Mouse (Mus musculus) midbrain, embryonic 11.5 days (tissue): ENCODE data around the gene Plk5. TPM values are rescaled to one million over a fixed set of nuclear protein-coding genes. Genes with fewer than 3 reads are reported as not detected.

Experiments used
- ATAC-seq: fragments of 200-750 bp; cut with Nextera tagmentation; 2 replicates; pipeline ENCODE4 v1.8.0; 2017; ENCODE audit warnings: moderate TSS enrichment, moderate library complexity; ENCODE audit not compliant: low FRiP score
- DNase-seq: peaks from one replicate; pipeline ENCODE4 v3.0.0; 2015; ENCODE audit warnings: low spot score; ENCODE audit errors: missing footprints
- H3K27ac ChIP-seq: fragments of 300-500 bp; sonication (generic); 2 replicates; pipeline ENCODE4 v1.5.1; 2014; ENCODE audit warnings: low read depth, low read length
- H3K27me3 ChIP-seq: fragments of 300-500 bp; sonication (generic); 2 replicates; pipeline ENCODE4 v1.6.1; 2014; ENCODE audit warnings: mild to moderate bottlenecking, low read length, moderate library complexity, mixed read lengths; ENCODE audit not compliant: control insufficient read depth, insufficient read depth
- H3K36me3 ChIP-seq: fragments of 300-500 bp; sonication (generic); 2 replicates; pipeline ENCODE4 v1.6.1; 2014; ENCODE audit warnings: mild to moderate bottlenecking, low read length, moderate library complexity, mixed read lengths; ENCODE audit not compliant: control insufficient read depth, insufficient read depth
- H3K4me1 ChIP-seq: fragments of 300-500 bp; sonication (generic); 2 replicates; pipeline ENCODE4 v1.6.1; 2014; ENCODE audit warnings: low read length; ENCODE audit not compliant: control insufficient read depth, insufficient read depth
- H3K4me2 ChIP-seq: fragments of 300-500 bp; sonication (generic); 2 replicates; pipeline ENCODE4 v1.6.1; 2014; ENCODE audit warnings: mild to moderate bottlenecking, moderate library complexity
- H3K4me3 ChIP-seq: fragments of 300-500 bp; sonication (generic); 2 replicates; pipeline ENCODE4 v1.5.1; 2014; ENCODE audit warnings: low read depth, low read length
- H3K9ac ChIP-seq: fragments of 300-500 bp; sonication (generic); 2 replicates; pipeline ENCODE4 v1.6.1; 2014; ENCODE audit warnings: low read length
- H3K9me3 ChIP-seq: fragments of 300-500 bp; sonication (generic); 2 replicates; pipeline ENCODE4 v1.6.1; 2016; ENCODE audit warnings: low read length; ENCODE audit not compliant: control insufficient read depth
- WGBS: fragments of 180-500 bp; shearing (Covaris S2); extraction: QIAGEN DNeasy Blood & Tissue Kit; methylation state at CpG from one replicate; pipeline ENCODE4 v1.1.7; 2014; 5-methylcytosine and 5-hydroxymethylcytosine counted together
- polyA plus RNA-seq: library from polyadenylated mRNA; unstranded; fragments of >200 nt; fragmentation: Nextera tagmentation; extraction: Ambion mirVana; gene quantifications from 2 replicates; pipeline ENCODE4 v1.2.1, GENCODE M21; 2014

Gene Plk5
- 0.05 and 0.22 TPM in 2 replicates for polyA plus RNA-seq

DNA sequence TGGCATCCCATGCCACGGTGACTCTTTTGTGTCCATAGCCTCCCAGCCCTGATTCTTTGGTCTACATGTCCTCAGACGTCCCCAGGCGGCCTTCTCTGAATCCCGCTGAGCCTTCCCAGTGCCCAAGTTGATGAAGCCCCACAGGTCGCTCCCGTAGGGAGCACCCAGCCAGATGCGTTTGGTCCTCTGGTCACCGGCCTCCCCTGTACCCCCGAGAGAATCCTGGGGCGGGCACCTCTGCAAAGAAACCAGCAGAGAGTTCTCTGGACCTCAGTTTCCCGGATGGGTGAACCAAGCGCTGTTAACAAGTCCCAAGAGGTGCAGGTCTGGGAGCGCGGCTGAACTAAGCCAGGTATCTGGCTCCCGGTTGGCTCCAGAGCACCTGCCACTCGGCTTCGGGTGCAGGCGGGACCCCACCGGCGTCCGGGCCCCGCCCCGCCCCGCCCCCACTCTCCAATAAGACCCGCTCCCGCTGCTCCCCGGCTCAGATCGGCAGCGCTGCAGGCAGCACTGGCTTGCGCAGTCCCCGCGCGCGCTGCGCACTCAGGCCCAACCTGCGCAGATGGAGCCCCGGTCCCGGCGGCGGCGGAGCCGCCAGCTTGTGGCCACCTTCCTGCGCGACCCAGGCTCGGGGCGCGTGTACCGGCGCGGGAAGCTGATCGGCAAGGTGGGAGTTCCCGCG lies at the start of gene Plk5:
Gene Plk5, plus strand, starts transcription at position 459 of the 682 bp plus-strand sequence.
- WGBS: under 1% methylated on average over 50 of the region's 53 CpGs
- Histone ChIP-seq H3K4me3 (peak within 1 kb of the TSS; percentile 20), H3K27me3 (peaks cover 60% of the 10 kb centered on the region), H3K27ac (no peak within 1 kb of the TSS), H3K36me3 (no peaks in the 10 kb centered on the region), H3K9me3 (no peaks in the 10 kb centered on the region), H3K4me2 (peak within 1 kb of the TSS; percentile 31), H3K9ac (no peak within 1 kb of the TSS), H3K4me1 (peaks cover 8% of the 10 kb centered on the region)
- DNase-seq (no peak), ATAC-seq (no peak)

DNA sequence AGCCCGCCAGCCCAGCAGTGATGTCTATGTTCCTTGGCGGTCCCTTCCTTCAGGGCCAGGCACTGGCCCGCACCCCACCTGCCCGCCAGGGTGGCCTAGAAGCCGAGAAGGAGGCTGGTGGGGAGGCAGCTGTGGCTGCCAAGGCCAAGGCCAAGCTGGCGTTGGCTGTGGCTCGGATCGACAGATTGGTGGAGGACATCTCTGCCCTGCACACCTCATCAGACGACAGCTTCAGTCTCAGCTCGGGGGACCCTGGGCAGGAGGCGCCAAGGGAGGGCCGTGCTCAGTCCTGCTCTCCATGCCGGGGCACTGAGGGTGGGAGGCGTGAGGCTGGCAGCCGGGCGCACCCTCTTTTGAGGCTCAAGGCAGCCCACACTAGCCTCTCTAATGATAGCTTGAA lies 44.7 kb upstream of the Plk5 start:
- Histone ChIP-seq H3K27me3 (peaks cover 5% of the 10 kb centered on the region), H3K4me1 (peaks cover 4% of the 10 kb centered on the region; the same call in 1 of the 2 replicates), H3K4me2 (no peak overlapping the region), H3K36me3 (peaks cover 31% of the 10 kb centered on the region), H3K9me3 (no peaks in the 10 kb centered on the region), H3K27ac (no peak overlapping the region), H3K4me3 (no peak overlapping the region), H3K9ac (no peak overlapping the region)
- ATAC-seq (no peak), DNase-seq (peak; percentile 76)
- 95% methylated on average over 16 of the region's 16 CpGs for WGBS

DNA sequence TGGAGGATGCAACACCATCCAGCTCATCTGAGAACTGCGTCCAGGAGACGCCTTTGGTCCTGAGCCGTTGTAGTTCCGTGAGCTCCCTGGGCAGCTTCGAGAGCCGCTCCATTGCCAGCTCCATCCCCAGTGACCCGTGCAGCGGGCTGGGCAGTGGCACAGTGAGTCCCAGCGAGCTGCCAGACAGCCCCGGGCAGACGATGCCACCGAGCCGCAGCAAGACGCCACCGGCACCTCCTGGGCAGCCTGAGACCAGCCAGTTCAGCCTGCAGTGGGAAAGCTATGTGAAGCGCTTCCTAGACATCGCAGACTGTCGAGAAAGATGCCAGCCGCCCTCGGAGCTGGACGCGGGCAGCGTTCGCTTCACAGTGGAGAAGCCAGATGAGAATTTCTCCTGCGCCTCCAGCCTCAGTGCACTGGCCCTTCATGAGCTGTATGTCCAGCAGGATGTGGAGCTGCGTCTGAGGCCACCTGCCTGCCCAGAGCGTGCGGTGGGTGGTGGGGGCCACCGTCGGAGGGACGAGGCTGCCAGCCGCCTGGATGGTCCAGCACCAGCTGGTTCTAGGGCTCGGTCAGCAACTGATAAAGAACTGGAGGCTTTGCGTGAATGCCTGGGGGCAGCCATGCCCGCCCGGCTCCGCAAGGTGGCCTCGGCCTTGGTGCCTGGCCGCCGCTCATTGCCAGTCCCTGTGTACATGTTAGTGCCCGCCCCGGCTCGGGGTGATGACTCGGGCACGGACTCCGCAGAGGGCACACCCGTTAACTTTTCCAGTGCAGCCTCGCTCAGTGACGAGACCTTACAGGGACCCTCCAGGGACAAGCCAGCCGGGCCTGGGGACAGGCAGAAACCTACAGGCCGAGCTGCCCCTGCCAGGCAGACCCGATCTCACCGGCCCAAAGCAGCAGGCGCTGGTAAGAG lies 43.4 kb upstream of the Plk5 start:
- Histone ChIP-seq H3K4me3 (no peak overlapping the region), H3K4me1 (peaks cover 4% of the 10 kb centered on the region; the same call in 1 of the 2 replicates), H3K4me2 (no peak overlapping the region), H3K27me3 (peaks cover 5% of the 10 kb centered on the region), H3K27ac (no peak overlapping the region), H3K36me3 (peaks cover 20% of the 10 kb centered on the region), H3K9ac (no peak overlapping the region), H3K9me3 (no peaks in the 10 kb centered on the region)
- 73% methylated on average over 54 of the region's 54 CpGs for WGBS
- no peak for ATAC-seq
- DNase-seq: peak; percentile 85

DNA sequence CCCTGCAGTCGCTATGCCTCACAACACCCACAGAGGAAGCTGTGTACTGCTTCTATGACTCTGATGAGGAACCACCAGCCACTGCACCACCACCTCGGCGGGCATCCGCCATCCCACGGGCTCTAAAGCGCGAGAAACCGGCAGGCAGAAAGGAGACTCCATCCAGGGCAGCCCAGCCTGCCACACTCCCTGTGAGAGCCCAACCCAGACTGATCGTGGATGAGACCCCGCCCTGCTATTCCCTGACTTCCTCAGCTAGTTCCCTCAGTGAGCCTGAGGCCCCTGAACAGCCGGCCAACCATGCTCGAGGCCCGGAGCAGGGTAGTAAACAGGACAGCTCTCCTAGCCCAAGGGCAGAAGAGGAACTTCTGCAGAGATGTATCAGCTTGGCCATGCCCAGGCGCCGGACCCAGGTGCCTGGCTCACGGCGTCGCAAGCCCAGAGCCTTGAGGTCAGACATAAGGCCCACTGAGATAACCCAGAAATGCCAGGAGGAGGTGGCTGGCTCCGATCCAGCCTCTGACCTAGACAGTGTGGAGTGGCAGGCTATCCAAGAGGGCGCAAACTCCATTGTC lies 42.5 kb upstream of the Plk5 start:
- H3K27me3 ChIP-seq: peaks cover 5% of the 10 kb centered on the region

DNA sequence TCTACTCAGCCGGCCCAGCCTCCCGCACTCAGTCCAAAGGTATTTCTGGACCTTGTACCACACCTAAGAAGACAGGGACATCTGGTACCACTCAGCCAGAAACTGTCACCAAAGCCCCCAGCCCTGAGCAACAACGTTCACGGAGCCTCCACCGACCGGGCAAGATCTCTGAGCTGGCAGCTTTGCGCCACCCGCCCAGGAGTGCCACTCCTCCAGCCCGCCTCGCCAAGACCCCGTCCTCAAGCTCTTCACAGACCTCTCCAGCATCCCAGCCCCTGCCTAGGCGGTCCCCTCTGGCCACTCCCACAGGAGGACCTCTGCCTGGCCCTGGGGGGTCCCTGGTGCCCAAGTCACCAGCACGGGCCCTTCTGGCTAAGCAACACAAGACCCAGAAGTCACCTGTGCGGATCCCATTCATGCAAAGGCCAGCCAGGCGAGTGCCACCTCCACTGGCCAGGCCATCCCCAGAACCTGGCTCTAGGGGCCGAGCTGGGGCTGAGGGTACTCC lies 41.7 kb upstream of the Plk5 start:
- Histone ChIP-seq H3K27ac (no peak overlapping the region), H3K4me2 (no peak overlapping the region), H3K9ac (no peak overlapping the region), H3K36me3 (peaks cover 12% of the 10 kb centered on the region), H3K27me3 (peaks cover 5% of the 10 kb centered on the region), H3K4me3 (no peak overlapping the region), H3K4me1 (peaks cover 7% of the 10 kb centered on the region), H3K9me3 (no peaks in the 10 kb centered on the region)
- DNase-seq (peak; percentile 82), ATAC-seq (no peak)
- 62% methylated on average over 16 of the region's 16 CpGs for WGBS

More for the DNA sequence above, 42.5 kb upstream of the Plk5 start:
- no peaks in the 10 kb centered on the region for H3K9me3 ChIP-seq
- DNase-seq (peak; percentile 86), ATAC-seq (no peak)
- peaks cover 19% of the 10 kb centered on the region for H3K36me3 ChIP-seq
- no peak overlapping the region for H3K4me2 ChIP-seq
- no peak overlapping the region for H3K27ac ChIP-seq
- no peak overlapping the region for H3K4me3 ChIP-seq
- H3K4me1 ChIP-seq: peaks cover 4% of the 10 kb centered on the region; the same call in 1 of the 2 replicates
- 62% methylated on average over 20 of the region's 20 CpGs for WGBS
- H3K9ac ChIP-seq: no peak overlapping the region

DNA sequence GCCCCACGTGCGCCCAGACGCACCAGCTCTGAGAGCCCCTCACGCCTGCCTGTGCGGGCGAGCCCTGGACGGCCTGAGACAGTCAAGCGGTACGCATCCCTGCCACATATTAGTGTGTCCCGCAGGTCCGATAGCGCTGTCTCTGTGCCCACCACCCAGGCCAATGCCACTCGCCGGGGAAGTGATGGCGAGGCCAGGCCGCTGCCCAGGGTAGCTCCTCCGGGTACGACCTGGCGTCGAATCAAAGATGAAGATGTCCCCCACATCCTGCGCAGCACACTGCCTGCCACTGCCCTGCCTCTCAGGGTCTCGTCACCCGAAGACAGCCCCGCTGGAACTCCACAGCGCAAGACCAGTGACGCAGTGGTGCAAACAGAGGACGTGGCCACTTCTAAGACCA lies 40.9 kb upstream of the Plk5 start:
- Histone ChIP-seq H3K9ac (no peak overlapping the region), H3K36me3 (peaks cover 12% of the 10 kb centered on the region), H3K4me3 (no peak overlapping the region), H3K4me2 (no peak overlapping the region), H3K4me1 (peaks cover 12% of the 10 kb centered on the region), H3K27me3 (peaks cover 5% of the 10 kb centered on the region), H3K9me3 (no peaks in the 10 kb centered on the region), H3K27ac (no peak overlapping the region)
- ATAC-seq (no peak), DNase-seq (no peak)
- WGBS: 57% methylated on average over 27 of the region's 27 CpGs

DNA sequence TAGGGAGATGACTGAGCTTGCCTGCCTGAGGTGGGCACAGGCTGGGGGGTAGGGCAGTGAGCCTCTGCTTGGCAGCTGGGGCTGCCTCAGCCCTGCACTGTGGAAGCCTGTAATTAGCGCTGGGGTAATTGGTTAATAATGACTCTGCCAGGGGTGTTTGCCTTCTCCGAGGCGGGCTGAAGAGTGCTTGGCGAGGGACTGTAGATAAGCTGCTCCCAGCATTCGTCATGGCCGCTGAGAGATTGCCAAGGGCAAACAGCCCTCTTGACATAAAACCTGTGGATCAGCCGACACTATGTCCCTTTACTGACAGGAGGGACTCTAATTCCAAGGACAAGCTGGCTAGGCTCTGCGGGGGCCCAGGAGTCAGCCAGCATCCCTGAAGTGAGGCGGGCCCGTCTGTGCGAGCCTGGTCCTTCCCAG lies 39.9 kb upstream of the Plk5 start:
- DNase-seq (no peak), ATAC-seq (no peak)
- H3K4me3 ChIP-seq: no peak overlapping the region
- peaks cover 4% of the 10 kb centered on the region for H3K27me3 ChIP-seq
- H3K4me1 ChIP-seq: peaks cover 12% of the 10 kb centered on the region
- peaks cover 9% of the 10 kb centered on the region for H3K36me3 ChIP-seq
- no peaks in the 10 kb centered on the region for H3K9me3 ChIP-seq
- WGBS: 48% methylated on average over 11 of the region's 11 CpGs
- H3K27ac ChIP-seq: no peak overlapping the region
- no peak overlapping the region for H3K4me2 ChIP-seq
- no peak overlapping the region for H3K9ac ChIP-seq

DNA sequence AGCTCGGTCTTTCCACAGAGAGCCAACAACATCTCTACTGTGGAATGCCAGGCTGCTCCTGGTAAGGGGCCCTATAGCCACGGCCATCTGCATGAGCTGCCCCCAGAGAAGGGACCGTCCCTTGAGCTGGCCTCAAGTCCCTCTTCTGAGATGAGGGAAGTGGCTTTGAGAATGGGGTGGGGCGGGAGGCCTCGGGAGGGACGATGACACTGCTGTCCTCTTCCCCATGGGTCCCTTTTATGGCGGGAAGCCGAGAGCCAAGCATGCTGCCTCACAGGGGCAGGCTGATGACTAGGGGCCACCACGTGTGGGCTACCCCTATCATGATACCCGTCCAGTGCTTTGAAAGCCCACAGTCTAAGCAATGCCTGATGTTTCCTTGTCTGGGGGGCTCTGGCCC lies 39.2 kb upstream of the Plk5 start:
- H3K9ac ChIP-seq: no peak overlapping the region
- H3K4me3 ChIP-seq: no peak overlapping the region
- no peak overlapping the region for H3K4me2 ChIP-seq

More for the DNA sequence above, 39.2 kb upstream of the Plk5 start:
- DNase-seq (no peak), ATAC-seq (no peak)
- no peaks in the 10 kb centered on the region for H3K9me3 ChIP-seq
- no peak overlapping the region for H3K27ac ChIP-seq
- peaks cover 3% of the 10 kb centered on the region; the same call in 1 of the 2 replicates for H3K27me3 ChIP-seq
- H3K36me3 ChIP-seq: peaks cover 7% of the 10 kb centered on the region
- peaks cover 12% of the 10 kb centered on the region for H3K4me1 ChIP-seq
- WGBS: 60% methylated on average over 10 of the region's 10 CpGs
